Mouse (Mus musculus) spleen, adult 2 months (tissue): ENCODE data around the gene Krtdap.

Experiments
- CTCF ChIP-seq: fragments of 200-500 bp; IDR thresholded peaks from 2 replicates; pipeline ENCODE4 v1.5.1; 2011; ENCODE audit warnings: mild to moderate bottlenecking, inconsistent platforms; ENCODE audit not compliant: insufficient read depth, insufficient read length, insufficient replicate concordance; ENCODE audit errors: extremely low read depth
- POLR2A ChIP-seq: fragments of 200-500 bp; IDR thresholded peaks from 2 replicates; pipeline ENCODE4 v1.6.1; 2011; ENCODE audit warnings: low read depth, low read length, inconsistent platforms

DNA sequence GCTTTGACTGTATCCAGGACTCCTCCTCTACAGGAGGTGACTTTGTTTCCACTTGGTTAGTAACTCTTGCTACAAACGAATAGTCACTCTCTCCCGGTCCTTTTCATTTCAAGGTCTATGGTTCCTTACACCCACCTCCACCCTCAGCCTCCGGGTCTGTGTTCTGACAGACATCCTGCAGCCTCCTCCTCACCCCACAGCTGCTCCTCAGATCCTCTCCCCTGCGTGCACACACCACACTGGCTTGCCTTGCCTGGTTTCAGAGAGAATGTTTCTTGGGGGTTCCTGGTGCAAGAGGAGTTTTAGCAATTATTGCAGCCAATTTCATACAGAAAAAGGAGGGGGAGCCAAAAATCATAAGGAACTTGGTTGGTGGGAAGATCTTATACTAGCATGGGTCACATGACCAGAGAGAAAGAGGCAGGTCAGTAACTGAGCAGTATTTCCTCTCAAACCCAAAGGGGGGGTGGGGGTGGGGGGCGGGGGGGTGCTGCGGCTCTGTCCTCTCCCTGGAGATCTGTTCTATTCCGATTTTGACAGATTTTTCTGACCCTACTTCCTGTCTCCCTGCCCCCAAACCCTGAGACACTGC, 33.3 kb downstream of the Krtdap start:
- TF ChIP-seq CTCF: no peak
- TF ChIP-seq POLR2A: no peak
